Mouse (Mus musculus) yolk sac, embryonic 10.5 days (tissue): ENCODE data around the gene Tnip1.
"Not testable (repeated sequence)": the region's sequence is repeated elsewhere in the genome, so short reads cannot be mapped to it uniquely, and the experiment has no call there.

ENCODE experiments used
- DNase-seq: peaks from one replicate; pipeline ENCODE4 v3.0.0-alpha.2; 2017; ENCODE audit warnings: low spot score

Tnip1 gene

GRCm38 (mm10) chr11:54909273-54909672 is 53.4 kb downstream of the Tnip1 start:
- DNase-seq: no peak

DNA sequence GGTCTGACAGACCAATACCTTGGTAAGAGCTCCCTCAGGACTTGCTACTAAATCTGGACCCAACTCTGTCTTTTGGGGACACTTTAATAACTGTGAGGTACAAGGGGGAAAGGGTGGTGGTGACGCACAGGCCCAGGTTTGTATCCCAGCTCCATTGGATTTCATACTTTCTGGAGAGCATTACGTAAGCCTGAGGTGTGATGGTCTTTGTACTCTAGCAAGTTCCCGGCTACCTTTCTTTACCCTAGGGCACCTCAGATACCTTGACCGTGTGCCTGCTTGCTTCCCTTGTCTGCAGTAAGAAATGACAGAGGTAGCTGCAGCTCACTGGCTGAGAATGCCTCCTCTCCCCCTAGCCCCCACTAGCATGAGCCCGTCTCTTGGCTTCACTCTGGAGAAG is 55.5 kb downstream of the Tnip1 start:
- DNase-seq: no peak

DNA sequence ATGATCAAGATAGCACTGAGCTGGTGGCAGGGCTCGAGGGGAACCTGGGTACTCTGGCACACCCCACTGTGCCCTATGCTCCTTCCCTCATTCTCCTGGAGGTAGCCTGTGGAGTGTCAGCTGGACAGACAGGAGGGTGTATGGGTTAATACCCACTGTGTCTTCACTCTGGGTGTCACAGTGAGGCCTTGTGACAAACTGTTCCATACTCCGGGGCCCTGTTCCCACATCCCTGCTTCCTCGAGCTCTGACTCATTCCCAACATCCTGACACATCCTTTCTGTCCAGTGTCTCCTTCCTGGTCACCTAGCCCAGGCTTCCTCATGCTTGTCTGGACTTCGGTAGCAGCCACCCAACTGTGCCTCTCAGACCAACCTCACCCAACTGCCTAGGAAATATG is 56.3 kb downstream of the Tnip1 start:
- no peak for DNase-seq

GRCm38 (mm10) chr11:54905931-54906330 is 56.8 kb downstream of the Tnip1 start:
- DNase-seq: peak; percentile 67

DNA sequence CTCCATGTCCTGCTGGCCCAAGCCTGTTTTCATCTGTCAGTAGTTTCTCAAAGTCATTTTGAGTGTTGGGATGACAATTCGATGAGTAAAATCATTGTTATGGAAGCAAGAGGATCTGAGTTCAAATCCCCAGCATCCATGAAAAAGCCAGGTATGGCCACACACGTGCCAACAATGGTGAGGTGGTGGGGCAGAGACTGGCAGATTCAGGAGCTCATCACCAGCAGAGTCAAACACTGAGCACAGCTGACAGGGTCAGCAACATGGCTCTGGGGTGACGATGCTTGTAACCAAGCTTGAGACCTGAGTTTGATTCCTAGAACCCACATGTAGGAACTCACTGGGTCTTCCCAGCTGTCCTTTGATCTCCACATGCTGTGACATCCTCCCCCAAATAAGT is 57.6 kb downstream of the Tnip1 start:
- DNase-seq: no peak

DNA sequence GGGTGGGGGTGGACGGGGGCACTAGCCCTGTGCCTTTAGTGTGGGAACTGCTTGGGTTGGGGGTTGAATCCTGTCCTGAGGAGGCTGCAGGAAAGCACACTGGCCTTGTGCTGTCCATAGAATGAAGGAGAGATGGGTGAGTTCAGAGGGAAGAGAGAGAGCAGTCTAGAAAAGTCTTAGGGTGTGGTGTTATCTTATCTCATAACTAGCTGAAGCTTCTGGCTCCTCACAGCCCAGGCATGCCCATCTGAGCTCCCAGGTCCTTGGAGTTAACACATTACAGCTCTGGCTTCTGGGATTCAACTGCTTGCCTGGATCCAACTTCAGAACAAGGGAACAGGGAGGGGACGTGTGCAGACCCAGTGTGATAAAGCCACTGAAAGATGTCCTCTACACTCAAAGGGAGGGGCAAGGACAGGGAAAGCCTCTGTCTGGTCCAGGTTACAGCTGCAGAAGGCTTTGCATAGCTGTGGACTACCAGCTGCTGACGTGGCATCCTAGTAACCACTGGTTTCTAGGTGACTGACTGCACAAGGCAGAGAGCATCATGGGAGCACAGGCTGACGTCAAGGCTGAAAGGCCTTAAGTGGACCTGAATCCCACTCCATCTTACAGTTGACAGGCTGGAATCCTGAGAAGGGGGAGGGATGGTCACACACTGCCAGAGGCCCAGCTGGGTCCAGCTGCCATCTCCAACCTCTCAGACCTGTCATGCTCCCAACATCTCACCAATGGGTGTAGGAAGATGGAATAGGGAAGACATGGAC is 58.6 kb downstream of the Tnip1 start:
- DNase-seq: peak; percentile 73

DNA sequence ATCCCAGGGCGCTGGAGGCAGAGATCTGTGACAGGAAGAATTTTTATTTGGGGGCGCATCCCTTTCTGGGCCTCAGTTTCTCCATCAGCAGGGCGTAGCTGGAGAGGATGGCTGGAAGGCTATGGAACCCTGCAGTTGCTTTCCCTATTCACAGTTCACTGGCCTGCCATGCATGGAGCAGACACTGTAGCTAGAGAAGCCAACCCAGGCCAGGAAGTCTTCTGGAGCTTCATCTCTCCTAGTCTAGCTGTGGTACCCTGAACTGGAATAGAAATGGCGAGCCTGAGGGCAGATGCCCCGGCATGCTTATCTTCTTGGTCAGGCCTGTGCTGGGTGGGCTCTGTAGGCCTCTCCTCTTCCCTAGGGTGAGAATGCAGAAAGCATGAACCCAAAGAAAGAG is 59.4 kb downstream of the Tnip1 start:
- DNase-seq: no peak

DNA sequence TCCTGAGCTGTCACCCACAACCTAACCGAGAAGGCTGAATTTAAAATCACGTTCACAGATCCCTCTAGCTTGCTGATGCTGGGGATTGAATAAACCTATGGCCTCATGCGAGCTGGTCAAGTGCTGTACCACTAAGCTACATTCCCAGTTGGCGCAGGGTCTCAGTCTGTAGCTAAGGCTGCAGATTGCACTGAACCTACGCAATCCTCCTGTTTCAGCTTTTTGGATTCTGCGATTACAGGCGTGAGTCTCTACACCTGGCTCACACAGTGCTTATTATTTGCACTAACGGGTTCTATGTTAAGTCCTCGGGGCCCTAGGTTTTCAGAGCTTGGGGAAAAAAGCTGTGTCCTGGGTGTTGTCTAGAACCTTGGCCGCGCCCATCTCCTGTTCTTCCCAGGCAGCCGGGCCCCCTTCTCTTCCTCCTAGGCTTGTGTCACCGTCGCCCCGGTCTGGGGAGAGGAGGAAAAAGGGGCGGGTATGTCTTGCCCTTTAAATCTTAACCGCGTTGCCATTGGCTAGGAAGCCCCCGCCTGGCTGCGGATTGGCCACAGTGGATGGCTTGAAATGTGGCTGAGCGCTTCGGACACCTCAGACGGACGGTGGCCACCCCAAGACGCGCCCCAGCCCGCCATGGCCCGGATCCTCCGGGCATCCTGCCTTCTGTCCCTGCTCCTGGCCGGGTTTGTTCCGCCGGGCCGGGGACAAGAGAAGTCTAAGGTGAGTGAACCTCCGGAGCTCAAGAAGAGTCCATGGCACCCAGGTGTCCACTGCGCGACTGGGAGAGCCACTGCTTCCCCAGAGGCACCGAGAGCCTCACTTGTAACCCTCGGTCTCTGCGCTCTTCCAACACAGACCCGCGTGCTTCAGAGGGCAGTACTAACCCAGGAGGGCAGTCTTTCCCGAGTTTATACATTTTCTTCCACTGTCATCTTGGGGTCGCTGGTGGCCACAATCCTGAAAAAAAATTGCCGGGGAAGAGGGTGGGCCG is 60.1 kb downstream of the Tnip1 start, which contains the start of gene Gpx3:
TSS of gene Gpx3 (plus strand) at position 121 of the 991 bp plus-strand sequence.
- peak; percentile 92 for DNase-seq

GRCm38 (mm10) chr11:54899657-54900056 is 63.1 kb downstream of the Tnip1 start:
- DNase-seq: peak; percentile 73

GRCm38 (mm10) chr11:54897470-54897869 is 65.2 kb downstream of the Tnip1 start:
- peak; percentile 92 for DNase-seq

- not testable (repeated sequence) for DNase-seq
Measured at GRCm38 (mm10) chr11:54896646-54897045, 66.1 kb downstream of the Tnip1 start.

- DNase-seq: peak; percentile 81
Measured at GRCm38 (mm10) chr11:54894589-54894988, 68.1 kb downstream of the Tnip1 start.

GRCm38 (mm10) chr11:54892091-54892490 is 70.6 kb downstream of the Tnip1 start:
- peak; percentile 82 for DNase-seq

DNA sequence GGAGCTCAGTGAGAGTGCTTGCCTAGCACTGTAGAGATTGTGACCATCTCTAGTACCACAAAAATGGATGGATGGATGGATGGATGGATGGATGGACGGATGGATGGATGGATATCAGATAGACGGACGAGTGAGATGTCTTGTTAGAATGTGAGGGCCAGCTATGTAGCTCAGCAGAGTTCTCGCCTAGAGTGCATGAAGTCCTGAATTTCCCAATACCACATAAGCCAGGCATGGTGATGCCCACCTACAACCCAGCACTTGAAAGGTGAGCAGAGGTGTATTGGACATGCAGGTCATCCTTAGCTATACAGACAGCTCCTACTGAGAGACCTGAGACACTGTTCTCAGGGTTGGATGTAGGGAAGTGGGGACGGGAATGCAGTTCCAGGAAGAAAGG is 71.4 kb downstream of the Tnip1 start:
- no peak for DNase-seq

- no peak for DNase-seq
Measured at GRCm38 (mm10) chr11:54887927-54888326, 74.8 kb downstream of the Tnip1 start.

DNA sequence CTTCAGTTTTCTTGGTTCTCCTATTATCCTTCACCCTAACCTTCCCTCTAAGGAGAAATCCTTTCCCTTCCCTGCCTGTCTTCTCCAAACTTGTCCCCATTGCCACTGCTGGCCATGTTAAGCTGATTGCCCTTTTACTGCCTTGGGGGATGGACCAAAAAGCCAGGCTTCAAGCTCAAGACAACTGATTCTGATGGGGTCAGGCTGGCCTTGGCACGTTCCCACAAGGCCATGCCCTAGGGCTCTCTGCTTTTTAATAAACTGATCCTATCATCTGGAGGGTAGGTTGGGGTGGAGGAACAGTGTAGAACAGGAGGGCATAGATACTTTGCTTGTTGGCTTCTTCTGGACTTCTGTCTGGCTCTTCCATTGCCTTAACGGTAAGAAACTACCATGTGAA is 77.3 kb downstream of the Tnip1 start:
- DNase-seq: no peak

DNA sequence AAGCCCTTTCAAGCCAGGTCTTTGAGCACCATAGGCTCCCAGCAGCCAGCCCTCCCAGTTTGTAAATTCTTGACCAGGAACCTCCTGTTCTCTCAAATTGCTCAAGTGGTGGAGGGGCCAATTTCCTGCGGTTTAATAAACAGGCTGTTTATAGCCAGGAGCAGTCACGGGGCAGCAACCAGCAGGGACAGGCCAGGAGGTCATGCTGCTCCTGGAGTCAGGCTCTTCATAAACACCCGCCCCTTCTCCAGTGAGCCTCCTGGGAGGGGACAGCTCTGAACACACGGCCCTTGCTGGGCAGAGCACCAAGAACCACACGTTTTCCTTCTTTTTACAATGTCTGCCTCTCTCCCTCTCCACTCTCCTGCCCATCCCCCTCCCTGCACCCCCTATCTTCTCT is 77.8 kb downstream of the Tnip1 start:
- DNase-seq: peak; percentile 89

- DNase-seq: peak; percentile 82
Measured at GRCm38 (mm10) chr11:54884197-54884828, 78.4 kb downstream of the Tnip1 start.

DNA sequence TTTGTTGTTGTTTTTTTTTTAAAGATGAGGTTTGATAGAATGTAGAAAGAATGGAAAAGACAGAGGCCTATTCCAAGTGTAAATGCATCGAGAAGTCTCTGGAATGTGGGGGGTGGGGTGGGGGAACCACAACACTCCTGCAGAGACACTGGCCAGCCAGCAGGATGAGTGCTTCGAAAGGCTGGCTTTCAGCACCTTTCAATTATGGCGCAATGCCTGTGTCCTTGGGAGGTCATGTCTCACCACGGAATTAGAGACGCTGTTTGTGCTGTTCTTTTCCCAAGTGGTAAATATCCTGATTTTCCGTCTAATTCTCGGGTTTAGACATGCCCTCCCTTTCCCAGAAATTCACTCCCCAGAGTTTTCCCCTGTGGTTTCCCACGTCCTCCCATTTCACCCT is 80.0 kb downstream of the Tnip1 start:
- DNase-seq: peak; percentile 74

DNA sequence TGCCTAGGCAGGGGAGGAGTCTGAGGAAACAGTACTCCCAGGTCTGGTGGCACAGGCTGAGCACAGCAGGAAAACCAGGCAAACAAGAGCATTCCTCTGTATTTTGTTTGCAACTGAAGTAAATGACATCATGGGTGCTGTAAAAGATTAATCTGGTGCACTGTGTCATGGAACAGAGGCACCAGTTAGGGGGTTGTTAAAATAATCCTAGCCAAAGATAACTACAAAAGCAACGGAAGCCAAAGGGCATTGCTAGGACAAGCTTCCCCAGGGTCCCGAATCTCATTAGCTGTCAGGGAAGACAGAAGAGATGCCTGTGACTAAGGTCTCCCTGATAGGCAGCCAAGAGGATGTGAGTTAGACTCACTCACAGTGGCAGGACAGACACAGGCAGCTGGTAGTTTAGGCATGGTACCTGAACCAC is 81.7 kb downstream of the Tnip1 start:
- peak; percentile 85 for DNase-seq

- no peak for DNase-seq
Measured at GRCm38 (mm10) chr11:54879922-54880321, 82.8 kb downstream of the Tnip1 start.

GRCm38 (mm10) chr11:54879434-54879833 is 83.3 kb downstream of the Tnip1 start:
- peak; percentile 57 for DNase-seq
